Mouse (Mus musculus) myocyte (in vitro differentiated cells): ENCODE measurements around the gene Sds. TPM values are rescaled to one million over a fixed set of nuclear protein-coding genes. Genes with fewer than 3 reads are reported as not detected.
A peak's percentile ranks its signal among the peaks of the same experiment; 100 is the strongest.

Source experiments
- H3K27me3 ChIP-seq: one replicate; pipeline ENCODE4 v1.6.1; 2011; ENCODE audit not compliant: control insufficient read depth, insufficient read depth, insufficient read length
- H3K36me3 ChIP-seq: one replicate; pipeline ENCODE4 v1.6.1; 2011; ENCODE audit not compliant: control insufficient read depth, insufficient read depth
- H3K4me2 ChIP-seq: one replicate; pipeline ENCODE4 v1.6.1; 2011; ENCODE audit warnings: low read depth, control low read depth
- H3K4me3 ChIP-seq: one replicate; pipeline ENCODE4 v1.5.1; 2011; ENCODE audit warnings: mild to moderate bottlenecking, control low read depth, moderate library complexity
- H3K79me2 ChIP-seq: one replicate; pipeline ENCODE4 v1.6.1; 2011; ENCODE audit not compliant: control insufficient read depth, insufficient read depth
- H3ac ChIP-seq: one replicate; pipeline ENCODE4 v1.6.1; 2011; ENCODE audit not compliant: control insufficient read depth, insufficient read length
- CEBPB ChIP-seq: IDR thresholded peaks from 2 replicates; pipeline ENCODE4 v1.6.1; 2011; ENCODE audit warnings: mild to moderate bottlenecking, moderate library complexity; ENCODE audit not compliant: poor library complexity, insufficient read depth, severe bottlenecking
- E2F4 ChIP-seq: IDR thresholded peaks from one replicate; pipeline ENCODE4 v1.6.1; 2011; ENCODE audit warnings: mild to moderate bottlenecking, control low read depth, moderate library complexity; ENCODE audit not compliant: insufficient read depth
- MAX ChIP-seq: IDR thresholded peaks from one replicate; pipeline ENCODE4 v1.6.1; 2011; ENCODE audit warnings: low read depth, mild to moderate bottlenecking, control low read depth
- MYOD1 ChIP-seq, 3 experiments: IDR thresholded peaks; one replicate each; pipeline ENCODE4 v1.6.1; 2011; ENCODE audit warnings: control low read depth in 2 of 3, low read depth in 2 of 3, mild to moderate bottlenecking in 2 of 3, moderate library complexity in 1 of 3; ENCODE audit not compliant: insufficient read length in 2 of 3, control insufficient read depth in 1 of 3
- MYOG ChIP-seq, 3 experiments: IDR thresholded peaks; one replicate each; pipeline ENCODE4 v1.6.1; 2011; ENCODE audit warnings: control low read depth in 2 of 3, low read depth in 2 of 3, mild to moderate bottlenecking in 2 of 3; ENCODE audit not compliant: insufficient read length in 2 of 3, control insufficient read depth in 1 of 3, insufficient read depth in 1 of 3
- POLR2A ChIP-seq: IDR thresholded peaks from one replicate; pipeline ENCODE4 v1.6.1; 2011; ENCODE audit warnings: low read depth, mild to moderate bottlenecking, control low read depth, moderate library complexity; ENCODE audit not compliant: insufficient read length
- POLR2AphosphoS2 ChIP-seq: IDR thresholded peaks from one replicate; pipeline ENCODE4 v1.6.1; 2011; ENCODE audit warnings: low read depth, control low read depth; ENCODE audit not compliant: insufficient read length
- REST ChIP-seq: IDR thresholded peaks from one replicate; pipeline ENCODE4 v1.6.1; 2011; ENCODE audit warnings: mild to moderate bottlenecking, control low read depth, moderate library complexity; ENCODE audit not compliant: insufficient read depth, insufficient read length
- SRF ChIP-seq: IDR thresholded peaks from one replicate; pipeline ENCODE4 v1.6.1; 2011; ENCODE audit warnings: low read depth; ENCODE audit not compliant: control insufficient read depth, insufficient read length
- TCF12 ChIP-seq: IDR thresholded peaks from one replicate; pipeline ENCODE4 v1.6.1; 2011; ENCODE audit warnings: mild to moderate bottlenecking, control low read depth; ENCODE audit not compliant: poor library complexity, insufficient read depth, severe bottlenecking
- TCF3 ChIP-seq: IDR thresholded peaks from one replicate; pipeline ENCODE4 v1.6.1; 2011; ENCODE audit warnings: low read depth, control low read depth; ENCODE audit not compliant: insufficient read length
- USF1 ChIP-seq: IDR thresholded peaks from one replicate; pipeline ENCODE4 v1.6.1; 2011; ENCODE audit warnings: low read depth, mild to moderate bottlenecking, control low read depth, moderate library complexity
- polyA plus RNA-seq: library from polyadenylated mRNA; unstranded; fragments of >200 nt; fragmentation: generic; extraction: Trizol; gene quantifications from one replicate; pipeline ENCODE4 v1.2.1, GENCODE M21; 2012; ENCODE audit warnings: missing spikeins

Gene Sds
- polyA plus RNA-seq, 1 experiment: not detected

GRCm38 (mm10) chr5:120434231-120434735 lies 42.0 kb upstream of the Sds start:
- no peak overlapping the region for H3K4me2 ChIP-seq
- no peaks in the 10 kb centered on the region for H3K36me3 ChIP-seq
- H3K79me2 ChIP-seq: no peaks in the 10 kb centered on the region
- H3K4me3 ChIP-seq: no peak overlapping the region
- H3K27me3 ChIP-seq: peaks cover 95% of the 10 kb centered on the region
- no peak for TF ChIP-seq MAX
- no peak for TF ChIP-seq POLR2AphosphoS2
- no peak for TF ChIP-seq CEBPB
- TF ChIP-seq SRF: no peak
- no peak for TF ChIP-seq TCF3
- no peak for TF ChIP-seq E2F4
- no peak for TF ChIP-seq MYOD1 (IDR thresholded peaks at IDR 0.05; ENCODE audit: control insufficient read depth in 1 of 3, insufficient read length in 2 of 3, low read depth in 2 of 3)
- TF ChIP-seq TCF12: no peak
- TF ChIP-seq USF1: no peak
- no peak for TF ChIP-seq POLR2A
- no peak for TF ChIP-seq MYOG (IDR thresholded peaks at IDR 0.05; ENCODE audit: control insufficient read depth in 1 of 3, insufficient read depth in 1 of 3, insufficient read length in 2 of 3, low read depth in 2 of 3)
- no peak for TF ChIP-seq REST
- no peak overlapping the region for H3ac ChIP-seq

- Histone ChIP-seq H3ac (no peak overlapping the region), H3K4me3 (no peak overlapping the region), H3K27me3 (peaks cover 96% of the 10 kb centered on the region), H3K79me2 (no peaks in the 10 kb centered on the region), H3K4me2 (no peak overlapping the region), H3K36me3 (no peaks in the 10 kb centered on the region)
- TF ChIP-seq REST (no peak), MYOG (IDR thresholded peaks at IDR 0.05; ENCODE audit: control insufficient read depth in 1 of 3, insufficient read depth in 1 of 3, insufficient read length in 2 of 3, low read depth in 2 of 3) (peak in 1 of 3 experiments; percentile 8)
Observed at GRCm38 (mm10) chr5:120435006-120435681, 41.2 kb upstream of the Sds start.

- TF ChIP-seq SRF (no peak), MAX (no peak), CEBPB (no peak), TCF3 (no peak), REST (no peak), E2F4 (no peak), TCF12 (no peak), USF1 (no peak), POLR2AphosphoS2 (no peak), MYOD1 (IDR thresholded peaks at IDR 0.05; ENCODE audit: control insufficient read depth in 1 of 3, insufficient read length in 2 of 3, low read depth in 2 of 3) (no peak), MYOG (IDR thresholded peaks at IDR 0.05; ENCODE audit: control insufficient read depth in 1 of 3, insufficient read depth in 1 of 3, insufficient read length in 2 of 3, low read depth in 2 of 3) (no peak), POLR2A (no peak)
- H3K4me2 ChIP-seq: peak overlapping the region; percentile 30
- no peaks in the 10 kb centered on the region for H3K36me3 ChIP-seq
- H3K4me3 ChIP-seq: no peak overlapping the region
- no peak overlapping the region for H3ac ChIP-seq
- H3K27me3 ChIP-seq: peaks cover 94% of the 10 kb centered on the region
- no peaks in the 10 kb centered on the region for H3K79me2 ChIP-seq
Observed at GRCm38 (mm10) chr5:120435731-120436501, 40.4 kb upstream of the Sds start.

DNA sequence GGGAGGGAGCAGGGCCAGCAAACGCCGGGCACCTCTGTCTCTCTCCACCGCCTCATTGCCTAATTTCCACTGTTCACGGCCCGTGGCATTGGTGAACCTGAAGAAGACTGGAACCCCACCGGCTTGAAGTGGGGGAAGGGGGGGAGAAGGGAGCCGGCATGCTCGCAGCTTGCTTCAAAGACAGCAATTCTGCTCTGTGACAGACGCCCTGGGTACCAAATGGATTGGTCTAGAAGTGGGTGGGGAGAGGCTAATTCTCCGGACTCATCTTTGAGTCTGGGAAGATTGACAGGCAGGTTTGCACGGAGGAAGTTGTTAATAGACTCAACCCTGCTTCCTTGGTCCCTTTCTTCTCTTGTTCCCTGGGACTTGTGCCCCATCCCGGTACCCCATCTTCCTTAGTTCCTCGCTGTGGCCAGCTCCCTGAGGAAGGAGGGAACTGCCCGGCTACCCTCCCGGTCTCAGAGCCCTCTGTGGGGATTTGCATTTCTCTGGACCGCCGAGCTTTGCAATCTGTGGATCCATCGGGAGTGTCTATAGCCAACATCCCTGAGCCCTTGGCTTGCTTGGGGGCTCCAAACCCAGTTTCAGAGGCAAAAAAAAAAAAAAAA lies 39.3 kb upstream of the Sds start:
- Histone ChIP-seq H3K36me3 (no peaks in the 10 kb centered on the region), H3K4me3 (no peak overlapping the region), H3K79me2 (no peaks in the 10 kb centered on the region), H3K4me2 (no peak overlapping the region), H3ac (no peak overlapping the region), H3K27me3 (peaks cover 84% of the 10 kb centered on the region)
- TF ChIP-seq TCF3 (no peak), POLR2A (no peak), TCF12 (no peak), CEBPB (no peak), MYOG (IDR thresholded peaks at IDR 0.05; ENCODE audit: control insufficient read depth in 1 of 3, insufficient read depth in 1 of 3, insufficient read length in 2 of 3, low read depth in 2 of 3) (no peak), POLR2AphosphoS2 (no peak), MYOD1 (IDR thresholded peaks at IDR 0.05; ENCODE audit: control insufficient read depth in 1 of 3, insufficient read length in 2 of 3, low read depth in 2 of 3) (no peak), E2F4 (no peak), REST (no peak), SRF (no peak), USF1 (no peak), MAX (no peak)
